Mouse (Mus musculus): ENCODE measurements around the gene Fkbp15.
"Not testable (repeated sequence)": the region's sequence is repeated elsewhere in the genome, so short reads cannot be mapped to it uniquely, and the experiment has no call there.

Gene Fkbp15

GRCm38 (mm10) chr4:62282969-62283368 is 77.4 kb downstream of the Fkbp15 start:
- no peak for DNase-seq (ENCODE audit: low read depth, low spot score)

- no peak for DNase-seq (ENCODE audit: low read depth, low spot score)
Observed at GRCm38 (mm10) chr4:62281319-62281718, 79.0 kb downstream of the Fkbp15 start.

GRCm38 (mm10) chr4:62278081-62278480 is 82.3 kb downstream of the Fkbp15 start:
- DNase-seq (ENCODE audit: low read depth, low spot score): no peak

- no peak for DNase-seq (ENCODE audit: low read depth, low spot score)
Observed at GRCm38 (mm10) chr4:62277222-62277621, 83.1 kb downstream of the Fkbp15 start.

GRCm38 (mm10) chr4:62276642-62277041 is 83.7 kb downstream of the Fkbp15 start:
- DNase-seq (ENCODE audit: low read depth, low spot score): no peak

- DNase-seq (ENCODE audit: low read depth, low spot score): no peak
Observed at GRCm38 (mm10) chr4:62274841-62275536, 85.4 kb downstream of the Fkbp15 start.

GRCm38 (mm10) chr4:62273916-62274315 is 86.4 kb downstream of the Fkbp15 start:
- no peak for DNase-seq (ENCODE audit: low read depth, low spot score)

- DNase-seq (ENCODE audit: low read depth, low spot score): no peak
Observed at GRCm38 (mm10) chr4:62272696-62273095, 87.7 kb downstream of the Fkbp15 start.

GRCm38 (mm10) chr4:62267101-62267500 is 93.2 kb downstream of the Fkbp15 start:
- no peak for DNase-seq (ENCODE audit: low read depth, low spot score)

GRCm38 (mm10) chr4:62266016-62266415 is 94.3 kb downstream of the Fkbp15 start:
- DNase-seq (ENCODE audit: low read depth, low spot score): not testable (repeated sequence)

GRCm38 (mm10) chr4:62265154-62265836 is 95.1 kb downstream of the Fkbp15 start:
- no peak for DNase-seq (ENCODE audit: low read depth, low spot score)

- no peak for DNase-seq (ENCODE audit: low read depth, low spot score)
Observed at GRCm38 (mm10) chr4:62263133-62263844, 97.1 kb downstream of the Fkbp15 start.

- DNase-seq (ENCODE audit: low read depth, low spot score): no peak
Observed at GRCm38 (mm10) chr4:62262276-62262675, 98.1 kb downstream of the Fkbp15 start, which contains the start of gene Slc31a2. Gene Slc31a2 (plus strand): TSS chr4:62262562.

GRCm38 (mm10) chr4:62256931-62257330 is 103.4 kb downstream of the Fkbp15 start:
- no peak for DNase-seq (ENCODE audit: low read depth, low spot score)

- no peak for DNase-seq (ENCODE audit: low read depth, low spot score)
Observed at GRCm38 (mm10) chr4:62254551-62254950, 105.8 kb downstream of the Fkbp15 start.

GRCm38 (mm10) chr4:62251776-62252175 is 108.6 kb downstream of the Fkbp15 start:
- no peak for DNase-seq (ENCODE audit: low read depth, low spot score)

- DNase-seq (ENCODE audit: low read depth, low spot score): no peak
Observed at GRCm38 (mm10) chr4:62250896-62251544, 109.3 kb downstream of the Fkbp15 start.
